Mouse (Mus musculus) liver, postnatal 0 days (tissue): Measurements from ENCODE around the gene Pawr. TPM values are rescaled to one million over a fixed set of nuclear protein-coding genes. Genes with fewer than 3 reads are reported as not detected.

ENCODE experiments used
- ATAC-seq: fragments of 200-750 bp; cut with Nextera tagmentation; 2 replicates; pipeline ENCODE4 v1.8.0; 2017; ENCODE audit warnings: mild to moderate bottlenecking, moderate library complexity
- DNase-seq: peaks from one replicate; pipeline ENCODE4 v3.0.0-alpha.2; 2016
- H3K27ac ChIP-seq: fragments of 300-500 bp; sonication (generic); 2 replicates; pipeline ENCODE4 v1.5.1; 2014; ENCODE audit warnings: antibody characterized with exemption, moderate library complexity, mild to moderate bottlenecking, low read depth
- H3K27me3 ChIP-seq: fragments of 300-500 bp; sonication (generic); 2 replicates; pipeline ENCODE4 v1.6.1; 2014; ENCODE audit warnings: low read length, control low read depth, mixed read lengths; ENCODE audit not compliant: insufficient read depth
- H3K36me3 ChIP-seq: fragments of 300-500 bp; sonication (generic); replicated peaks from 2 replicates; pipeline ENCODE4 v1.6.1; 2014; ENCODE audit warnings: mild to moderate bottlenecking, control low read depth, low read length, moderate library complexity, mixed read lengths; ENCODE audit not compliant: insufficient read depth
- H3K4me1 ChIP-seq: fragments of 300-500 bp; sonication (generic); 2 replicates; pipeline ENCODE4 v1.6.1; 2014; ENCODE audit warnings: antibody characterized with exemption, mild to moderate bottlenecking, control low read depth; ENCODE audit not compliant: insufficient read depth
- H3K4me2 ChIP-seq: fragments of 300-500 bp; sonication (generic); 2 replicates; pipeline ENCODE4 v1.6.1; 2014; ENCODE audit warnings: low read depth, mild to moderate bottlenecking, low read length, moderate library complexity, mixed read lengths
- H3K4me3 ChIP-seq: fragments of 300-500 bp; sonication (generic); 2 replicates; pipeline ENCODE4 v1.5.1; 2014; ENCODE audit warnings: low read depth, low read length
- H3K9ac ChIP-seq: fragments of 300-500 bp; sonication (generic); replicated peaks from 2 replicates; pipeline ENCODE4 v1.6.1; 2014; ENCODE audit warnings: mild to moderate bottlenecking, moderate library complexity
- H3K9me3 ChIP-seq: fragments of 300-500 bp; sonication (generic); 2 replicates; pipeline ENCODE4 v1.6.1; 2016; ENCODE audit warnings: mild to moderate bottlenecking, control low read depth, low read length, mixed read lengths
- CTCF ChIP-seq: sonication (generic); IDR thresholded peaks from 2 replicates; pipeline ENCODE4 v1.5.1; 2016; ENCODE audit warnings: antibody characterized with exemption, low read depth
- EP300 ChIP-seq: IDR thresholded peaks from 2 replicates; pipeline ENCODE4 v1.6.1; 2016; ENCODE audit warnings: antibody characterized with exemption, low read depth, mild to moderate bottlenecking
- WGBS: fragments of 180-500 bp; shearing (Covaris S2); extraction: QIAGEN DNeasy Blood & Tissue Kit; methylation state at CpG from one replicate; pipeline ENCODE4 v1.1.7; 2014; ENCODE audit not compliant: insufficient replicate concordance; 5-methylcytosine and 5-hydroxymethylcytosine counted together
- microRNA-seq: library from miRNA; unstranded; fragments of <30 nt; microRNA quantifications from one replicate; pipeline ENCODE4, GENCODE M21; 2016
- polyA plus RNA-seq: library from polyadenylated mRNA; unstranded; fragments of >200 nt; fragmentation: Nextera tagmentation; extraction: Ambion mirVana; gene quantifications from 2 replicates; pipeline ENCODE4 v1.2.1, GENCODE M21; 2015

The Pawr gene
- polyA plus RNA-seq, 1 experiment from 2014 or later = 3.5 TPM

GRCm38 (mm10) chr10:108457054-108457453 lies 125.1 kb downstream of the Pawr start:
- TF ChIP-seq EP300 (no peak), CTCF (no peak)
- Histone ChIP-seq H3K4me1 (peaks cover 2% of the 10 kb centered on the region; the same call in 1 of the 2 replicates), H3K36me3 (no peaks in the 10 kb centered on the region), H3K27me3 (no peaks in the 10 kb centered on the region), H3K27ac (no peak overlapping the region), H3K4me2 (no peak overlapping the region), H3K9ac (no peak overlapping the region), H3K9me3 (no peaks in the 10 kb centered on the region), H3K4me3 (no peak overlapping the region)
- DNase-seq (no peak), ATAC-seq (no peak)
- WGBS = 89% methylated on average over 2 of the region's 2 CpGs

GRCm38 (mm10) chr10:108461862-108462261 lies 129.9 kb downstream of the Pawr start:
- H3K9ac ChIP-seq = no peak overlapping the region
- ATAC-seq = no peak

More at GRCm38 (mm10) chr10:108461862-108462261, 129.9 kb downstream of the Pawr start:
- Histone ChIP-seq H3K9me3 (no peaks in the 10 kb centered on the region), H3K4me2 (no peak overlapping the region), H3K4me1 (no peaks in the 10 kb centered on the region), H3K27ac (no peak overlapping the region), H3K27me3 (no peaks in the 10 kb centered on the region), H3K4me3 (no peak overlapping the region), H3K36me3 (no peaks in the 10 kb centered on the region)
- WGBS = 59% methylated on average over 2 of the region's 2 CpGs
- DNase-seq = no peak
- TF ChIP-seq CTCF (no peak), EP300 (no peak)

Small RNAs within 50 kb of the gene (microRNA-seq; reads per million reads assigned to microRNA genes)
- gene Gm25591 = not detected

Other genes with a start within 250 kb of the Pawr start
- 23.0 and 25.3 TPM in 2 replicates for gene Ppp1r12a, start 169.9 kb upstream of the Pawr start, polyA plus RNA-seq